Mouse (Mus musculus): ENCODE results near the gene Hps4. TPM values are rescaled to one million over a fixed set of nuclear protein-coding genes. Genes with fewer than 3 reads are reported as not detected.

Gene Hps4
- polyA plus RNA-seq, 1 experiment from 2014 or later, result 28.8 TPM

GRCm38 (mm10) chr5:112367338-112367737 is 24.5 kb downstream of the Hps4 start:
- Histone ChIP-seq H3K27ac (ENCODE audit: low read depth, low read length) (no peak overlapping the region), H3K9me3 (ENCODE audit: control insufficient read depth) (no peaks in the 10 kb centered on the region), H3K27me3 (replicated peaks; ENCODE audit: control insufficient read depth, insufficient read depth, low read length) (no peaks in the 10 kb centered on the region), H3K4me2 (replicated peaks; ENCODE audit: low read depth) (no peak overlapping the region), H3K4me1 (replicated peaks; ENCODE audit: control insufficient read depth, insufficient read depth, low read length) (no peaks in the 10 kb centered on the region), H3K36me3 (ENCODE audit: control insufficient read depth, insufficient read depth) (peaks cover 91% of the 10 kb centered on the region), H3K9ac (ENCODE audit: low read depth, low read length) (no peak overlapping the region), H3K4me3 (ENCODE audit: low read depth, low read length) (no peak overlapping the region)
- TF ChIP-seq CTCF (IDR thresholded peaks at IDR 0.05; ENCODE audit: low read depth), result peak; percentile 20; the same call in 1 of the 2 replicates
- no peak for ATAC-seq
- 91% methylated on average over 4 of the region's 4 CpGs for WGBS

- TF ChIP-seq CTCF (IDR thresholded peaks at IDR 0.05; ENCODE audit: low read depth), result no peak
- Histone ChIP-seq H3K9ac (ENCODE audit: low read depth, low read length) (no peak overlapping the region), H3K4me3 (ENCODE audit: low read depth, low read length) (no peak overlapping the region), H3K4me1 (replicated peaks; ENCODE audit: control insufficient read depth, insufficient read depth, low read length) (no peaks in the 10 kb centered on the region), H3K4me2 (replicated peaks; ENCODE audit: low read depth) (no peak overlapping the region), H3K27ac (ENCODE audit: low read depth, low read length) (no peak overlapping the region), H3K36me3 (ENCODE audit: control insufficient read depth, insufficient read depth) (peaks cover 91% of the 10 kb centered on the region), H3K27me3 (replicated peaks; ENCODE audit: control insufficient read depth, insufficient read depth, low read length) (no peaks in the 10 kb centered on the region), H3K9me3 (ENCODE audit: control insufficient read depth) (no peaks in the 10 kb centered on the region)
- WGBS, result 87% methylated on average over 12 of the region's 12 CpGs
- ATAC-seq, result no peak
Observed at GRCm38 (mm10) chr5:112367929-112368328, 25.0 kb downstream of the Hps4 start.

GRCm38 (mm10) chr5:112368666-112369065 is 25.8 kb downstream of the Hps4 start:
- no peak overlapping the region for H3K9ac ChIP-seq (ENCODE audit: low read depth, low read length)
- peaks cover 91% of the 10 kb centered on the region for H3K36me3 ChIP-seq (ENCODE audit: control insufficient read depth, insufficient read depth)
- H3K9me3 ChIP-seq (ENCODE audit: control insufficient read depth), result no peaks in the 10 kb centered on the region
- WGBS, result 95% methylated on average over 10 of the region's 10 CpGs
- TF ChIP-seq CTCF (IDR thresholded peaks at IDR 0.05; ENCODE audit: low read depth), result no peak
- no peaks in the 10 kb centered on the region for H3K27me3 ChIP-seq (replicated peaks; ENCODE audit: control insufficient read depth, insufficient read depth, low read length)
- H3K4me2 ChIP-seq (replicated peaks; ENCODE audit: low read depth), result no peak overlapping the region
- no peak overlapping the region for H3K27ac ChIP-seq (ENCODE audit: low read depth, low read length)
- no peak for ATAC-seq
- H3K4me1 ChIP-seq (replicated peaks; ENCODE audit: control insufficient read depth, insufficient read depth, low read length), result no peaks in the 10 kb centered on the region
- no peak overlapping the region for H3K4me3 ChIP-seq (ENCODE audit: low read depth, low read length)

- ATAC-seq, result no peak
- 94% methylated on average over 13 of the region's 13 CpGs for whole genome bisulfite sequencing
- no peak overlapping the region for H3K4me3 ChIP-seq (ENCODE audit: low read depth, low read length)
- peaks cover 91% of the 10 kb centered on the region for H3K36me3 ChIP-seq (ENCODE audit: control insufficient read depth, insufficient read depth)
- TF ChIP-seq CTCF (IDR thresholded peaks at IDR 0.05; ENCODE audit: low read depth), result no peak
- H3K27ac ChIP-seq (ENCODE audit: low read depth, low read length), result no peak overlapping the region
- H3K4me1 ChIP-seq (replicated peaks; ENCODE audit: control insufficient read depth, insufficient read depth, low read length), result no peaks in the 10 kb centered on the region
- H3K4me2 ChIP-seq (replicated peaks; ENCODE audit: low read depth), result no peak overlapping the region
- H3K27me3 ChIP-seq (replicated peaks; ENCODE audit: control insufficient read depth, insufficient read depth, low read length), result no peaks in the 10 kb centered on the region
- no peak overlapping the region for H3K9ac ChIP-seq (ENCODE audit: low read depth, low read length)
- no peaks in the 10 kb centered on the region for H3K9me3 ChIP-seq (ENCODE audit: control insufficient read depth)
Observed at GRCm38 (mm10) chr5:112369326-112369725, 26.4 kb downstream of the Hps4 start.

- no peak for ATAC-seq
- H3K4me1 ChIP-seq (replicated peaks; ENCODE audit: control insufficient read depth, insufficient read depth, low read length), result no peaks in the 10 kb centered on the region
- 91% methylated on average over 12 of the region's 12 CpGs for WGBS
- H3K27ac ChIP-seq (ENCODE audit: low read depth, low read length), result no peak overlapping the region
- no peak overlapping the region for H3K9ac ChIP-seq (ENCODE audit: low read depth, low read length)
- no peaks in the 10 kb centered on the region for H3K9me3 ChIP-seq (ENCODE audit: control insufficient read depth)
- H3K36me3 ChIP-seq (ENCODE audit: control insufficient read depth, insufficient read depth), result peaks cover 91% of the 10 kb centered on the region
- no peaks in the 10 kb centered on the region for H3K27me3 ChIP-seq (replicated peaks; ENCODE audit: control insufficient read depth, insufficient read depth, low read length)
- H3K4me2 ChIP-seq (replicated peaks; ENCODE audit: low read depth), result no peak overlapping the region
- no peak for TF ChIP-seq CTCF (IDR thresholded peaks at IDR 0.05; ENCODE audit: low read depth)
- no peak overlapping the region for H3K4me3 ChIP-seq (ENCODE audit: low read depth, low read length)
Observed at GRCm38 (mm10) chr5:112370236-112370813, 27.4 kb downstream of the Hps4 start.

GRCm38 (mm10) chr5:112371933-112372332 is 29.1 kb downstream of the Hps4 start:
- no peak overlapping the region for H3K27ac ChIP-seq (ENCODE audit: low read depth, low read length)

GRCm38 (mm10) chr5:112376111-112376510 is 33.2 kb downstream of the Hps4 start:
- peaks cover 76% of the 10 kb centered on the region for H3K36me3 ChIP-seq (ENCODE audit: control insufficient read depth, insufficient read depth)
- H3K4me3 ChIP-seq (ENCODE audit: low read depth, low read length), result no peak overlapping the region
- no peaks in the 10 kb centered on the region for H3K27me3 ChIP-seq (replicated peaks; ENCODE audit: control insufficient read depth, insufficient read depth, low read length)
- no peaks in the 10 kb centered on the region for H3K4me1 ChIP-seq (replicated peaks; ENCODE audit: control insufficient read depth, insufficient read depth, low read length)
- H3K4me2 ChIP-seq (replicated peaks; ENCODE audit: low read depth), result no peak overlapping the region
- no peaks in the 10 kb centered on the region for H3K9me3 ChIP-seq (ENCODE audit: control insufficient read depth)
- 90% methylated on average over 4 of the region's 4 CpGs for WGBS
- no peak overlapping the region for H3K9ac ChIP-seq (ENCODE audit: low read depth, low read length)
- no peak for ATAC-seq
- no peak for TF ChIP-seq CTCF (IDR thresholded peaks at IDR 0.05; ENCODE audit: low read depth)
- no peak overlapping the region for H3K27ac ChIP-seq (ENCODE audit: low read depth, low read length)

More at GRCm38 (mm10) chr5:112371933-112372332, 29.1 kb downstream of the Hps4 start:
- WGBS, result 80% methylated on average over 7 of the region's 7 CpGs
- Histone ChIP-seq H3K4me3 (ENCODE audit: low read depth, low read length) (no peak overlapping the region), H3K9me3 (ENCODE audit: control insufficient read depth) (no peaks in the 10 kb centered on the region), H3K36me3 (ENCODE audit: control insufficient read depth, insufficient read depth) (peaks cover 91% of the 10 kb centered on the region), H3K9ac (ENCODE audit: low read depth, low read length) (no peak overlapping the region), H3K4me1 (replicated peaks; ENCODE audit: control insufficient read depth, insufficient read depth, low read length) (no peaks in the 10 kb centered on the region), H3K27me3 (replicated peaks; ENCODE audit: control insufficient read depth, insufficient read depth, low read length) (no peaks in the 10 kb centered on the region), H3K4me2 (replicated peaks; ENCODE audit: low read depth) (no peak overlapping the region)
- no peak for ATAC-seq
- TF ChIP-seq CTCF (IDR thresholded peaks at IDR 0.05; ENCODE audit: low read depth), result no peak
